Mouse (Mus musculus) liver, embryonic 14.5 days (tissue): ENCODE measurements around the gene Rhbdf2.

Experiments
- CTCF ChIP-seq: IDR thresholded peaks from 2 replicates; pipeline ENCODE4 v1.5.1; 2016; ENCODE audit warnings: antibody characterized with exemption, low read depth, control low read depth
- EP300 ChIP-seq: IDR thresholded peaks from 2 replicates; pipeline ENCODE4 v1.6.1; 2016; ENCODE audit warnings: antibody characterized with exemption, low read depth

- TF ChIP-seq EP300 (no peak), CTCF (no peak)
Measured at GRCm38 (mm10) chr11:116652330-116653098, 25.7 kb upstream of the Rhbdf2 start.
